Mouse (Mus musculus) E14TG2a.4 (cell line): ENCODE measurements around the gene Plscr1.

Source experiments
- CTCF ChIP-seq: conservative IDR thresholded peaks from 2 replicates; pipeline ENCODE4 v1.5.1; 2014; ENCODE audit warnings: low read length
- NANOG ChIP-seq: IDR thresholded peaks from 2 replicates; pipeline ENCODE4 v1.6.1; 2014; ENCODE audit warnings: borderline replicate concordance, low read length, mixed read lengths

DNA sequence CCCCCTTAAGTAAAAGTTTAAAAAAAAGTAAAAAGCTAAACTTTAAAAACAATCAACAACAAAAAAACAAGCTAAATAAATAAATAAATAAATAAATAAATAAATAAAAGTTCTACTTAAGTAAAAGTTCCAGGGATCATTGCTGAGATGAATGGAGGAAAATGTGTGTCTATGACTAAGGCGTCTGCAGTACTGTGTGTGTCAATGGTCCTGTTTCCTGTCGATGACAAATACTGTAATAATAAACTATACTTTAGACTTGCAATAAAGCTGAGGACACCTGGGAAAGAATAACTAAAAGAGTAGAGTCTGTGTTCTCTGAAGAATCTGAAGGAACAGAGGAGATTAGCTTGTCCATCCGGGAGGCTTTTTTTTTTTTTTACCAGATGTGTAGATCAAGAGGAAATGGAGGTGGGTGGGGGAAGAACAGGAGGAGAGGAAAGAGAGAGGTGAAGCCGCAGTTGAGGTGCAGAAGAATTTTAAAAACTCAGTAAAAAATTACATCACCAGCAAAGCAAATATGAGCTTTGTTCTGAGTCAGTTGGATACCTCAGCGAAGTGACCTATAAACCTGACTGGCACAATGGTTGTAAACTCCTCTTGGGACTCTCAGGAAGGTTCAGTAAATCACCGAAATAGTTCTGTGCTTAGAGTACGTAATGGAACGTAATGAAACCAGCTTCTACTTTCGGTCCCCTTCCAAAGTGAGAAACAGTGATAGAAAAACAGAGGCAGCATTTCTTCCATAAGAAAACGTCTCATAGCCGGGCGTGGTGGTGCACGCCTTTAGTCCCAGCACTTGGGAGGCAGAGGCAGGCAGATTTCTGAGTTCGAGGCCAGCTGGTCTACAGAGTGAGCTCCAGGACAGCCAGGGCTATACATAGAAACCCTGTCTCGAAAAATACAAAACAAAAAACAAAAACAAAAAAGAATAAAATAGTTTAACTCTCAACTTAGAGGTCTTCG, 20.4 kb upstream of the Plscr1 start:
- TF ChIP-seq CTCF, result no peak
- TF ChIP-seq NANOG, result no peak
